Mouse (Mus musculus) spleen, adult 18-20 months (tissue): Measurements from ENCODE around the gene Amdhd2.
A peak's percentile ranks its signal among the peaks of the same experiment; 100 is the strongest.
"Not testable (repeated sequence)": the region's sequence is repeated elsewhere in the genome, so short reads cannot be mapped to it uniquely, and the experiment has no call there.

Experiments
- DNase-seq, 2 experiments: peaks; one replicate each; pipeline ENCODE4 v3.0.0; 2022; ENCODE audit warnings: mixed read lengths in 2 of 2

Gene Amdhd2

GRCm38 (mm10) chr17:24155742-24156141, 7.8 kb downstream of the Amdhd2 start:
- no peak for DNase-seq

- DNase-seq: no peak
Observed at GRCm38 (mm10) chr17:24154463-24154862, 9.1 kb downstream of the Amdhd2 start.

DNA sequence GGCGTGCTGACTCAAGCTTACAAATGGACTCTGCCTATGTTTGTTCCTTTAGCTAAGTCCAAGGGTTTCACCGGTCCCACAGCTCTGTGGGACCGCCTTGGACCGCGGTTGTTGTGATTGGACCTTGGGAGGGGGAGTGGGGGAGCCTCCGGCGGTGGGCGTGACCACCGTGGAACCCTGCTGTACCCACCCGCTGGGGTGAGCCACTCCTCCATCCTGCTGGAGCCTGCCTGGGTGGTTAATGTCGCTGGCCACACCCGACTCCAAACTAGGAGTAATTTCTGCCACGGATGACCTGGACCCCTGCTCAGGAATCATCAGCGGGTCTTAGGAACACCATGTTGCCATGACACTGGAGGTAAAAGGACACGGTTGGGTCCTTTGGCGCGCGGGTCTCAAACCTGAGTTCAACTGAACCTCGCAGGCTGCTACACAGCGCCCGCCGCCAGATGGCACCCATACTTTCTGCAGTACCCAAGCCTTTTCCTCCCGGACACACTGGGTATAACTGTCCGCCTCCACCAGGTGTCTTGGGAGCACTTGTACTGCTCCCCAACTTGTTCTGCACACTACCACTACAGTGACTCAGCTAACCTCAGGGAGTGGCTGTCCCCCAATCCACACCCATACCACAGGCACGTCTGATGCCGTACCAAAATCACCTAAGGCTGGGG, 11.5 kb downstream of the Amdhd2 start:
- DNase-seq: peak; percentile 55 to 80

- no peak for DNase-seq
Observed at GRCm38 (mm10) chr17:24151382-24151781, 12.2 kb downstream of the Amdhd2 start.

GRCm38 (mm10) chr17:24150824-24151223, 12.7 kb downstream of the Amdhd2 start, which contains the start of gene Pdpk1:
Gene Pdpk1 (minus strand): TSS chr17:24150924.
- DNase-seq: no peak

GRCm38 (mm10) chr17:24149421-24149820, 14.1 kb downstream of the Amdhd2 start:
- no peak for DNase-seq

DNA sequence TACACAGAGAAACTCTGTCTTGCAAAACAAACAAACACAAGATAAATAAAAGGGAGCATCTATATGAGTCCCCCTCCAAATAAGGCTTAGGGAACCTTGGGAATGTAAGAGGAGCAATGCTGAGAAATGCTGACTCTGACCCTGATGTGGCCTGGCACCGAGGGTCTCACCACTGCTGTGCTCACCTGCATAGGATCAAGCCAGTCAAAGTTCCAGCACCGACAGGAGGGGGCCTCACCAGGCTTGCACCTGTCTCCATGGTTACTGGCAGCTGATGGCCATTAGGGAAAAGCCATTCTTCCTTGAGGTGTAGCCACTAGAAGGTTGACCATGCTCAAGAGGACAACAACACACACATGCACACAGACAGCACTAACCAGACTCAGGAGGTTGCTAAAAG, 20.7 kb downstream of the Amdhd2 start:
- DNase-seq: no peak

DNA sequence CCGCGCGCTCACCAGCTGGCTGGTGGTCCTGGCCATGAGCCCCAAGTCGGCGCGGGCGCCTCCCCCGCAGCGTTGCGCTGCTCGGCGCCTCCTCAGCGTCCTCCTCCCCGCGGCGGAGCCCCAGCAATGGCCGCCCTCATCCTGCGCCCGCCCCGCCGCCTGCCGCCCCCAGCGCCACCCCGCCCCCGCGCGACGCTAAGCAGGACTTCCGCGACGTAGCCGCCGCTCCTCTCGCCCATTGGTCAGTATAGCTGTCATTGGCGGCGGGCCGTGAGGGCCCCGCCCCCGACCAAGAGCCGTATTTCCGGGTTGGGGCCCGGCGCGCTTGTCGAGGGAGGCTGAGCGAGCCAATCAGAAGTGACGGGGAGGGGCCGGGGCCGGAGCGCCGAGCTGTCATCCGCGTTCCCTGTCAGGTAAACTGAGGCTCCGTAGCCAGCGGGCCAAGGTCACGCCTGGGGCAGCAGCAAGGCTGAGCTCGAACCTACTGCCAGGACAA, 22.1 kb downstream of the Amdhd2 start:
- peak; percentile 94 to 95 for DNase-seq

DNA sequence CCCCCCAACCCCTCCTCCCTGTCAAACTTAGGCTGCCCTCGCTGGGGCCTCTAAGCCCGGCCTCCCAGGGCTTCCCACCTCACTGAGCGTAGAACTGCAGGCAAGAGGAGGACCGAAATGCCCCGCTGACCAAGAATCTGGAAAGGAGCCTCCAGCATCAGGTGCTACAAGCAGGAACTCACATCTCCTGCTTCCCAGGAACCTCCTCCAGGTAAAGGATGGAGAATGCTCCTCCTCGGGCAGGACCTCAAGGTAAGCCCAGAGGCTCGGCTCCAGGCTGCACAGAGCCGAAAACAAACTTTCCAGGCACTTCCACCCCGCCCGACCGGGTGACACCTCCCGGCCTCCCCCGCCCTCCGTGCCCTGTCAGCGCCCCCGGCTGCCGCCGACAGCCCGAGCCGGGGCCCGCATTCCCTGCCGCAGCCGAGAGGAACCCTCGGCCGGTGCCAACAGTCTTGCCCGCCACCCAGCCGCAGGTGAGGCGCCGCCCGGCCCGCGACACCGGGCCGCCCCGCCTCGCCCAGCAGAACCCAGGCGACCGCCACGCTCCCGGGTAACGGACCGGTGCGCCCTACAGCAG, 22.6 kb downstream of the Amdhd2 start:
- DNase-seq: peak in 1 of 2 experiments; percentile 17

DNA sequence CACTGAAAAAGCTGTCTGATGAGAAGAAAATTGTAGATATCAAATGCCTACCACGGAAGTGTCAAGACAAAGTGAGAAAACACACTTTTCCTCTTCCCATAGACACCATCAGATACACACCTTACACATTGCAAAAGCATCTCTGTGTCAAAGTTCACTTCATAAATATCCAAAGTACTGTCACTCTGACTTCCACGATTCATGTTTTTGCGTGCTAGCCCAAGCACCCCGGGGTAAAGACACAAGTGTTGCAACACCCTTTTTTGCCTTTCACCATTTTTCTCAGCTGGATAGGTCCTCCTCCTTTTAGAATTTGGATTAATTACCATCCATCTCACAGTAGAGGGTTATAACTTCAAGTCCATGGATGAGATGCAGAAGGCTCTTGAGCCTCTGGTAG, 23.6 kb downstream of the Amdhd2 start:
- DNase-seq: no peak

GRCm38 (mm10) chr17:24139256-24139655, 24.3 kb downstream of the Amdhd2 start:
- no peak for DNase-seq

DNA sequence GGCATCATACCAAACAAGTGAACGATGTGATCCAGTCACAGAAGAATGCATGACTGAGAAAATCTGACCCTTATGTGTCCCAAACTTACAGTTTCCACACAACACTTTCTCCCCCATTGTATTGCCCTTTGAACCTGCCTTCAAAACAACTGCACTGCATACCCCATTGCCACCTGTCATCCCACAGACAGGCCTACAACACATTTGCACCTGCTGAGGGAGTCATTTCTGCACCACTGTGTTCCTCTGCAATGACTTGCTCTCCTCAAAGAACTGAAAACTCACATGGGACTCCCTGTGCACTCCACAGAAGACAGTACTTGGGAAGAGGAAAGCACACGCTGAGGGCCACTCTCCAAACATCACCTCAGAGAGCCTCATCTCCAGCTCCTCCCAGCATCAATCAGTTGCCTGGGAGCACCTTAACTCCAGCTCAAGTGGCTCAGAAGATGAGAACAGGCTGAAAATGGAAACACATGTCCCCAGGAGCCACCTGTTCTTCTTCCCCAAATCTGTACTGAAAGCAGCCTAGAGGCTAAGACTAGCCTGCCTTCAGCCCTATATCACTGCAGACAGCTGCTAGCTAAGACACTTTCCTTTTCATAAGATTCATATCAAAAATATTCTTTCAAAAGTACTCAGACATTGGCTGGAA, 26.2 kb downstream of the Amdhd2 start:
- DNase-seq: no peak

- DNase-seq: no peak
Observed at GRCm38 (mm10) chr17:24134062-24134461, 29.5 kb downstream of the Amdhd2 start.

GRCm38 (mm10) chr17:24132919-24133318, 30.6 kb downstream of the Amdhd2 start:
- DNase-seq: not testable (repeated sequence)

- no peak for DNase-seq
Observed at GRCm38 (mm10) chr17:24131570-24131969, 32.0 kb downstream of the Amdhd2 start.

- not testable (repeated sequence) for DNase-seq
Observed at GRCm38 (mm10) chr17:24129246-24129645, 34.3 kb downstream of the Amdhd2 start.

- no peak for DNase-seq
Observed at GRCm38 (mm10) chr17:24127592-24127991, 36.0 kb downstream of the Amdhd2 start.

DNA sequence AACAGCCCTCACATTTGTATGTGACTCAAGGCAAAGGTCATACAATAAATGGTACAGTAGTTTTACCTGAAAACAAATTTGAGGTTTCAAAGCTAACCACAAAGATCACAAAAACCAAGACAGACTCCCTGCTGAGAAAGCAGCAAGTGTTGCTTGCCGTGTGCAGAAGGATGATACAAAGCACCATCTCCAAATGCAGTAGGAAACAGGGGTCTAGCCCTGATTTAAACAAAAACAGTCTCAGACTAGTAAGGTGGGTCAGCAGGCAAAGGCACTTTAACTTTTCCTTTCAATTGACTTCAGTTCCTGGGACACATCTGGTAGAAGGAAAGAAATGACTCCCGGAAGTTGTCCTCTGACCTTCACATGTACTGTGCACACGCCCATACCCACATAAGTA, 36.8 kb downstream of the Amdhd2 start:
- no peak for DNase-seq

GRCm38 (mm10) chr17:24119446-24119845, 44.1 kb downstream of the Amdhd2 start:
- no peak for DNase-seq

DNA sequence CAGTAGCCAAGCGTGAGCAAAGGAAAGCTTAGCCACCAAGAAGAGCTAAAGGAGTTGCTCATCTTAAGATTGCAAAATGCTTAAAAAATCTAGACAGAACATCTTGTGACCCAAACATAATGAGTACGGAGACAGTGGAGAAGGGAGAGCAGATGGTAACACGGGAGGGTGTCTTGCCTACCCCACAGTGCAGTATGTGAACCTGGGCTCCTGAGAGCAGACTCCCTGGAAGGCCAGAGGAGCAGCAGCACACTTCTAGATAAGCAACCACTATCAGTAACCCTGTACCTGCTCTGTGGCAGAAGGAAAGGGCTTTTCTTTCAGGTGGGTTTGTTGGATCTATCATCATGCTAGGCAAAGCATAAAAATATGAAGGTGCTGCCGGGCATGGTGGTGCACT, 50.5 kb downstream of the Amdhd2 start:
- no peak for DNase-seq

DNA sequence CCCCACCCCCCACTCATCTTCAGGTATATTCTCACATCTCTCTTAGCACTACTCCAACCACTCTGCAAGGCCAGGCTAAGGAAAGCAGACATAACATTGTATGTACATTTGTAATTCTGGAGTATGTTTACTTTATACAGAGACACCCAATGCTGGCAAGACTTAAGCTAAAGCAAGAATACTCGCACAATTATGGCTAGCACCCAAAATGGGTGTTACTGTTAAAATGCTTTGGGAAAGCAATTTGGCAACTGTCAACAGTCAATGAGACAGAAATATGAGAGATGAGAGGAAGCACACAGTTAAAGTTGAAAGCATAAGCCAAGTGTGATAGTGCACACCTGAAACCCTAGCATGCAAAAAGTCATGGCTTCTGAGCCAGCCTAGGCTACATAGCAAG, 52.3 kb downstream of the Amdhd2 start:
- DNase-seq: no peak

DNA sequence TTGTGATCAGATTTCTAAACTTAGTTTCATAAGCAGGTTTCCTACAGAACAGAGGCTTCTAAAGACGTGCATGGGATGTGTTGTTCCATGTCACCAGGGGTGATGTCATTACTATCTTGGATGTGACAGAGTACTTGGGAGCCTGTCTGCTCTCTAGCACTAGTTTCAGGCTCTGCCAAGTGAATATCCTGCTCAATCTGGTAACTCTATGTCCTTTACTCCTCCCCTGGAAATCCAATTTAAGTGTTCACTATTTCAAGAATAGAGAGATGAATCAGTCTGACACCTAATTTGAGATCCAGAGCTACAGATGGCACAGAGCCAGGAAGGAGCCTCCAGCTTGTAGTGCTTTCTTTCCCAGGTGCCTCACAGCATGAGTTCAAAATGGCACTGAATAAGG, 54.7 kb downstream of the Amdhd2 start:
- DNase-seq: no peak
